Mouse (Mus musculus): ENCODE results near the gene Rcl1. TPM values are rescaled to one million over a fixed set of nuclear protein-coding genes. Genes with fewer than 3 reads are reported as not detected.

Gene Rcl1
- 23.6 and 26.1 TPM in 2 replicates for total RNA-seq (2014; rRNA removed)
- 34.6 and 37.8 TPM in 2 replicates for polyA plus RNA-seq (2015; fragmentation: Nextera tagmentation; extraction: Ambion mirVana)

- under 1% methylated on average over 50 of the region's 58 CpGs for WGBS
- TF ChIP-seq CTCF (IDR thresholded peaks at IDR 0.05): 0 out of 2 replicates have a peak, but pooled peaks have one; percentile 3
- H3K27ac ChIP-seq (ENCODE audit: low read depth, low read length): peak within 1 kb of the TSS; percentile 69
- peak within 1 kb of the TSS; percentile 61 for H3K4me3 ChIP-seq (ENCODE audit: low read depth, low read length)
- peak within 1 kb of the TSS; percentile 54 for H3K9ac ChIP-seq (replicated peaks; ENCODE audit: low read length, poor library complexity, severe bottlenecking)
- no peaks in the 10 kb centered on the region for H3K36me3 ChIP-seq (ENCODE audit: insufficient read depth, low read length)
- ATAC-seq (ENCODE audit: low FRiP score) (peak; percentile 100), DNase-seq (ENCODE audit: low spot score) (peak; percentile 99)
- no peaks in the 10 kb centered on the region for H3K9me3 ChIP-seq (ENCODE audit: low read length)
- H3K27me3 ChIP-seq (ENCODE audit: insufficient read depth, low read length): no peaks in the 10 kb centered on the region
- peak within 1 kb of the TSS; percentile 88 for H3K4me2 ChIP-seq (ENCODE audit: low read depth, low read length, poor library complexity, severe bottlenecking)
- no peaks in the 10 kb centered on the region for H3K4me1 ChIP-seq (ENCODE audit: insufficient read depth, low read length)
Measured at GRCm38 (mm10) chr19:29100874-29101542, at the start of gene Rcl1. TSS of gene Rcl1 (plus strand) at chr19:29101375.

DNA sequence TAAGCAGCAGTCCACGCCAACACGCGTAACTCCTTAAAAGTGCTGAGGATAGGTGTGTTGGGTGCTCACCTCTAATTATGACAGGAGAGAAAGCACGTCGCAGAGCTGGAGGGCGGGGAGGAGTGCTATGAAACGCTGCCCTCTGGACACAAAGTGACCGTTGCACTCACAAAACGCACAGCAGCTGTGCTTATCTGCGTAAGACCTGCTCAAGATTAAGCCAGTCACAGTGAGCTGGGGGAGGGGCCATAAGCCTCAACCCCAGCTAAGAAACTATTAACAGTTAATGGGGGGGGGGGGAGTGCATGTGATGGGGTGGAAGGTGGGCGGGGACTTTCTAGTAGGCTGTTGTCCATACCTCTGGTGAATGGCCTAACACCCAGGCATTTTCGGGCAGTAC, 48.4 kb upstream of the Rcl1 start:
- no peak overlapping the region for H3K27ac ChIP-seq (ENCODE audit: low read depth, low read length)
- no peaks in the 10 kb centered on the region for H3K4me1 ChIP-seq (ENCODE audit: insufficient read depth, low read length)
- H3K9ac ChIP-seq (replicated peaks; ENCODE audit: low read length, poor library complexity, severe bottlenecking): no peak overlapping the region
- H3K4me3 ChIP-seq (ENCODE audit: low read depth, low read length): no peak overlapping the region
- TF ChIP-seq CTCF (IDR thresholded peaks at IDR 0.05): no peak
- DNase-seq (ENCODE audit: low spot score) (no peak), ATAC-seq (ENCODE audit: low FRiP score) (no peak)
- WGBS: 91% methylated on average over 12 of the region's 12 CpGs
- no peaks in the 10 kb centered on the region for H3K27me3 ChIP-seq (ENCODE audit: insufficient read depth, low read length)
- H3K4me2 ChIP-seq (ENCODE audit: low read depth, low read length, poor library complexity, severe bottlenecking): no peak overlapping the region
- no peaks in the 10 kb centered on the region for H3K9me3 ChIP-seq (ENCODE audit: low read length)
- no peaks in the 10 kb centered on the region for H3K36me3 ChIP-seq (ENCODE audit: insufficient read depth, low read length)

DNA sequence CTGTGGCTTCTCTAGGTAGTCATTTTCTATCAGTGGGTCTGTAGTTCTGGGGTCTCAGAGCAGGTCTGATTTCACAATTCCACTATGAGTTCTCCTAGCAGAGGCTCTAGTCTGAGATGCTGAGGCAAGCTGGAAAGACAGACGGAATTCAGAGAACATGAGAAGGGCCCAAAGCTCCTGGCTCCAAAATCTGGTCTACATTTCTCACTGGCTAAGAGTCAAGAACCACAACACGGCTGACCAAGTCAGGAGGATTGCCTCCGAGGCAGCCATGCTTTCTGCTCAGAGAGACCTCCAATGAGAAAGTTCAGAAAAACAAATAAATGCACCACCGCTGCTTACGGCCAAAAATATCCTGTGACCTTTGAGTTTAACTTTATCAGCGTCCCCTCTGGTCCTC, 46.6 kb upstream of the Rcl1 start:
- no peaks in the 10 kb centered on the region for H3K27me3 ChIP-seq (ENCODE audit: insufficient read depth, low read length)
- H3K36me3 ChIP-seq (ENCODE audit: insufficient read depth, low read length): no peaks in the 10 kb centered on the region
- no peak overlapping the region for H3K4me3 ChIP-seq (ENCODE audit: low read depth, low read length)
- H3K4me2 ChIP-seq (ENCODE audit: low read depth, low read length, poor library complexity, severe bottlenecking): no peak overlapping the region
- no peaks in the 10 kb centered on the region for H3K9me3 ChIP-seq (ENCODE audit: low read length)
- H3K9ac ChIP-seq (replicated peaks; ENCODE audit: low read length, poor library complexity, severe bottlenecking): no peak overlapping the region
- H3K4me1 ChIP-seq (ENCODE audit: insufficient read depth, low read length): no peaks in the 10 kb centered on the region
- no peak for DNase-seq (ENCODE audit: low spot score)
- ATAC-seq (ENCODE audit: low FRiP score): no peak
- no peak for TF ChIP-seq CTCF (IDR thresholded peaks at IDR 0.05)
- 84% methylated on average over 6 of the region's 6 CpGs for WGBS
- no peak overlapping the region for H3K27ac ChIP-seq (ENCODE audit: low read depth, low read length)

- no peak overlapping the region for H3K9ac ChIP-seq (replicated peaks; ENCODE audit: low read length, poor library complexity, severe bottlenecking)
- H3K4me2 ChIP-seq (ENCODE audit: low read depth, low read length, poor library complexity, severe bottlenecking): no peak overlapping the region
- H3K36me3 ChIP-seq (ENCODE audit: insufficient read depth, low read length): no peaks in the 10 kb centered on the region
- DNase-seq (ENCODE audit: low spot score): no peak
- H3K4me3 ChIP-seq (ENCODE audit: low read depth, low read length): no peak overlapping the region
- TF ChIP-seq CTCF (IDR thresholded peaks at IDR 0.05): no peak
- H3K27ac ChIP-seq (ENCODE audit: low read depth, low read length): no peak overlapping the region
- no peak for ATAC-seq (ENCODE audit: low FRiP score)
- no peaks in the 10 kb centered on the region for H3K9me3 ChIP-seq (ENCODE audit: low read length)
- 85% methylated on average over 4 of the region's 4 CpGs for WGBS
- no peaks in the 10 kb centered on the region for H3K27me3 ChIP-seq (ENCODE audit: insufficient read depth, low read length)
- H3K4me1 ChIP-seq (ENCODE audit: insufficient read depth, low read length): no peaks in the 10 kb centered on the region
Measured at GRCm38 (mm10) chr19:29055469-29055868, 45.7 kb upstream of the Rcl1 start.

- Histone ChIP-seq H3K4me3 (ENCODE audit: low read depth, low read length) (no peak overlapping the region), H3K27me3 (ENCODE audit: insufficient read depth, low read length) (no peaks in the 10 kb centered on the region), H3K4me2 (ENCODE audit: low read depth, low read length, poor library complexity, severe bottlenecking) (no peak overlapping the region), H3K4me1 (ENCODE audit: insufficient read depth, low read length) (no peaks in the 10 kb centered on the region), H3K36me3 (ENCODE audit: insufficient read depth, low read length) (no peaks in the 10 kb centered on the region), H3K27ac (ENCODE audit: low read depth, low read length) (no peak overlapping the region), H3K9ac (replicated peaks; ENCODE audit: low read length, poor library complexity, severe bottlenecking) (no peak overlapping the region), H3K9me3 (ENCODE audit: low read length) (no peaks in the 10 kb centered on the region)
- no peak for TF ChIP-seq CTCF (IDR thresholded peaks at IDR 0.05)
- no peak for DNase-seq (ENCODE audit: low spot score)
- WGBS: 92% methylated on average over 5 of the region's 5 CpGs
- ATAC-seq (ENCODE audit: low FRiP score): no peak
Measured at GRCm38 (mm10) chr19:29058741-29059140, 42.4 kb upstream of the Rcl1 start.

DNA sequence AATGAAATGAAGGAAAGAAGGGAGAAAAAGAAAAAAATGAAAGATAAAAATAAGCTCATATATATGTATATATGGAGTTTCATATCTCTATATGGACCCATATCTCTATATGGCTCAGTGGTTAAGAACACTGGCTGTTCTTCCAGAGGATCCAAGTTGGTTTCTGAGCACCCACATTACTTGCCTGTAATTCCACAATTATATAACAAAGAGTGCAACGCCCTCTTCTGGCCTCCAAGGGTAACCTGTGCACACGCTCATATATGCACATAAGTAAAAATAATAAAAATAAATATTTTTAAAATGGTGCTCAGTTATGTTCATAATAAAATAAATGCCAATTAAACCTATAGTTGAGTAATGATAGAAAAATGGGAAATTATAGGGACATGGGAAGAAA, 41.5 kb upstream of the Rcl1 start:
- DNase-seq (ENCODE audit: low spot score) (no peak), ATAC-seq (ENCODE audit: low FRiP score) (no peak)
- 86% methylated on average over 2 of the region's 2 CpGs for WGBS
- no peak overlapping the region for H3K27ac ChIP-seq (ENCODE audit: low read depth, low read length)
- no peaks in the 10 kb centered on the region for H3K36me3 ChIP-seq (ENCODE audit: insufficient read depth, low read length)
- H3K27me3 ChIP-seq (ENCODE audit: insufficient read depth, low read length): no peaks in the 10 kb centered on the region
- no peaks in the 10 kb centered on the region for H3K4me1 ChIP-seq (ENCODE audit: insufficient read depth, low read length)
- TF ChIP-seq CTCF (IDR thresholded peaks at IDR 0.05): peak; percentile 34
- no peak overlapping the region for H3K4me3 ChIP-seq (ENCODE audit: low read depth, low read length)
- H3K9me3 ChIP-seq (ENCODE audit: low read length): no peaks in the 10 kb centered on the region
- H3K4me2 ChIP-seq (ENCODE audit: low read depth, low read length, poor library complexity, severe bottlenecking): no peak overlapping the region
- H3K9ac ChIP-seq (replicated peaks; ENCODE audit: low read length, poor library complexity, severe bottlenecking): no peak overlapping the region
